Mouse (Mus musculus) gastrocnemius, adult 18-20 months (tissue): Measurements from ENCODE around the gene Serpina12. TPM values are rescaled to one million over a fixed set of nuclear protein-coding genes. Genes with fewer than 3 reads are reported as not detected.

ENCODE experiments used
- DNase-seq: peaks from one replicate; pipeline ENCODE4 v3.0.0; 2021; ENCODE audit warnings: low spot score
- total RNA-seq, 2 experiments: library from RNA; stranded (reverse); gene quantifications; 2 replicates each; pipeline ENCODE4 v1.2.3; 2021

Serpina12 gene
- total RNA-seq, 2 experiments from 2014 or later = not detected

DNA sequence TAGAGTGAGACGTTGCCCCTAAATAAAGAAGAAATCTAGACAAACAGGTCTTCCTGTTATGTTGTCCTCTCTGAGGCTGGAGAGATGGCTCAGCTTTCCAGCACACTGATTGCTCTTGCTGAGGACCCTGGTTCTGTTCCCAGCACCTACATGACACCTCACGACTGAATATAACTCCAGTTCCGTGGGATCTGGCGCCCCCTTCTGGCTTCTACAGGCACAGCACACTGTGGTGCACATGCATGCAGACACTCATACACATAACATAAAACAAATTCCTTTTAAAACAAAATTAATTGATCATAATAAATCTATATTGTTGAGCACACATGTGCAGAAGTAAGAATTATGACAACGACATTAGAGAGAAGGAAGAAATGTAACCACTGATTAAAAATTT, 39.6 kb downstream of the Serpina12 start:
- no peak for DNase-seq

GRCm38 (mm10) chr12:104003238-104003612, 41.0 kb downstream of the Serpina12 start:
- DNase-seq = no peak

DNA sequence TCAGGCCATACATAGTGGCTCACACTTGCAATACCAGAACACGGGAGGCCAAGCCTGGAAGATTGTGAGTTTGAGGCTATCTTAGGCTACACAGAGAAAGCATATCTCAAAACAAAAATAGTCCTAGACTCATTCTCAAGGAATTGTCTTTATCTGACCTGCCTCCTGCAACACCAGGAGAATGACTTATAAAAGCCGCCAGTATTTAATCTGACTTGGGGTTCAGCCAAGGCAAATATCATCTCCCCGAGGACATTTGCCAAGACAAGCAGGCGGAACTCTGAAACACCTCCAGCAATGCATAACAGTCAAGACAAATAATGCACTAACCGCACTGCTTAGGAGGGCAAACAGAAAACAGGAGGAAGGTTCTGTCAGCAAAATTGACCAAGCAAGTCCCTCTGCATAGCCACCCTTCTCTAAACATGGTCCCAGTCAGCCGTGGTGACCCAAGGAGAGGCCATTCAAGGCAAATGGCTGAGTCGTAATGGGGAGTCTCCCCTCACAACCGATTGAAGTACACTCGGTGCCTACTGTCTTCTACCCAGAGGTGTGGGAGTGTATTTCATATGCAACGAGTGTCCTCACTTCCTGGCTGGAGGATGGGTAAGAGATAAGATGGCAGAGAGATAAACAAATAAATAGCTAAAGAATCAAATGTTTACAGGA, 41.5 kb downstream of the Serpina12 start:
- peak; percentile 15 for DNase-seq

DNA sequence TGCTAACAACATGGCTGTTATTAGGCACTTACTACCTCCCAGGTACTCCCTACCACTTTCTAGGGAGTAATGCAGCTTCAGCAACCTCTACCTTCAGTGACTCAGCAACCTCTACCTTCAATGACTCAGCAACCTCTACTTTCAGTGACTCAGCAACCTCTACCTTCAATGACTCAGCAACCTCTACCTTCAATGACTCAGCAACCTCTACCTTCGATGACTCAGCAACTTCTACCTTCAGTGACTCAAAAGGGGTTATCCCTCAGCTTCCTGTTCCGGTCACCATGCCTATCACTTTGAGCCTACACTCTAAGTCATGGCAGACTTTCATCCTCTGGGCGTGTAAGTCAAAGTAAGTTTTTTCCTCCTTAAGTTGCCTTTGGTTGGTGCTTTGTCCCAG, 43.6 kb downstream of the Serpina12 start:
- DNase-seq = no peak

- DNase-seq = no peak
These were observed 44.6 kb downstream of the Serpina12 start for GRCm38 (mm10) chr12:103999611-104000010.

DNA sequence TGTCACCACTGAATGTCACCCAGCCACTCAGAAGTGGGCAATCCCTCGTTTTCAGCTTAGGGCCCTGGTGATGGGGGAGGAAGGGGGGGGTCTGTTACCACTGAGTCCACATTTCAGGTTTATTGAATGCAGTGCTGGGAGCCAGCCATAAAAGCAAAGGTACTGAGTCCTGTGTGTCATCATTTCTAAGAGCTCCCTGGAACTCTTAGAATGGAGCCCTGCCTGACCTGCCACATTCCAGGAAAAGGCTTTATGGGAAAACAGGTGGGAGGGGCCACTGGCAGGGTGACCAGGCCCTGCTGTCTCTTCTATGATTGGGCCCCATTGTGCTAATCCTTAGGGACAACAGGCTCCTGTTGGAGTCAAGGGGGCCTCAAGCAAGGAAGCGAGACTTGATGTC, 47.7 kb downstream of the Serpina12 start:
- DNase-seq = no peak

- peak; percentile 47 for DNase-seq
These were observed 48.8 kb downstream of the Serpina12 start for GRCm38 (mm10) chr12:103995292-103996072.

GRCm38 (mm10) chr12:103992945-103993344, 51.3 kb downstream of the Serpina12 start:
- no peak for DNase-seq

GRCm38 (mm10) chr12:103989857-103990256, 54.4 kb downstream of the Serpina12 start, which contains the start of gene Serpina11:
Serpina11 (minus strand) TSS chr12:103989957.
- DNase-seq = no peak

DNA sequence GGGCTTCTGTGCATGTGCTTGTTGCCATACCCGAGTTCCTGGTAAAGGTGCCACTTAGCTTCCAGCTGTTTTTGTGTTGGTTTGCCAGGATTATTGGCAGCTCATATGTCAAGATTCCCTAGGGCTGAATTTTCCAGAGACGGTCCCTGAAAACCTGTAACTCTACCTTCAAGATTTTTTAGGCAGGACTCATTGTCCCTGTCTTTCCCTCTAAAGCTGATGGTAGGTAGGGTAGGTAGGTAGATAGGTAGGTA, 54.8 kb downstream of the Serpina12 start:
- DNase-seq = no peak

DNA sequence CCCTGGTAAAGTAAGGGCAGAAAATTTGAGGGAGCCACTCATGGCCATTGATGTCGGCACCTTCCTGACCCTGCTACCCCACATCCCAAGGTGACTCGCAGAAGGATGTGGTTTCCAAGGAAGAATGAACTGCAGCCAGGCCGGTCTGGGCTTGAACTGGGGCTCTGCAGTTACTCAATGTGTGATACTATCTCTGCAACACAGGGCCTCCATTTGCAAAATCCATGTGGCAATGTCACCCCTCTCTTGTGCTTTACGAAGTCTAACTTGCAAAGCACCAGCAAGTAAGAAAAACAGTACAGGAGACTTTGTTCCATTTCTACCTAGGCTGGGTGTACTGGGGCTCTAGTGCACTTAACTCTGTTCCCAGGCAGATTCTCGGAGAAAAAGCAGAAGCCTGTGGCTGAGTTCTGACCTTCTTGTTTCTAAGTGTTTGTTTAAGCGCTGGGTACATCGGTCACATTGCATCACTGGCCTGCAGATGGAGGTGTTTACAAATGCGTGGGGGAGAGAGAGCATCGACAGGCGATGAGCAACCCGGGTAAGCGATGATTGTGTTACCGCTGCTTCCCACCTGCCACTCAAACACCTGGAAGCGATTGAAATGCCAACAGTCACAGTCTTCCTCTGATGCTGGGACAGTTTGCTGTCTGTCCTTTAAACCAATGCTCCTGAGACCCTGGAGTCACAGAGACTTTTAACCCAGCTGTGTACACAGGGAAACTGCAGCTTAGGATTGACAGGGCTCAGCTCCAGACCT, 55.3 kb downstream of the Serpina12 start:
- no peak for DNase-seq

GRCm38 (mm10) chr12:103985868-103986267, 58.4 kb downstream of the Serpina12 start:
- no peak for DNase-seq

GRCm38 (mm10) chr12:103984935-103985334, 59.3 kb downstream of the Serpina12 start:
- DNase-seq = no peak

GRCm38 (mm10) chr12:103981646-103982360, 62.4 kb downstream of the Serpina12 start:
- no peak for DNase-seq

Other genes starting within 250 kb of the Serpina12 start
- gene Serpina1b, start 214.1 kb downstream of the Serpina12 start, total RNA-seq = 1 to 10 TPM in 1 of 2 experiments, not detected in 1; 2.7 TPM
- under 1 TPM in 1 of 2 experiments, not detected in 1; 0.88 TPM for gene Serpina1a, start 180.9 kb downstream of the Serpina12 start, total RNA-seq
- gene Serpina1c, start 139.6 kb downstream of the Serpina12 start, total RNA-seq = under 1 TPM in 1 of 2 experiments, not detected in 1; 0.50 TPM
- gene Serpina1e, start 85.5 kb downstream of the Serpina12 start, total RNA-seq = under 1 TPM in 1 of 2 experiments, not detected in 1; 0.47 TPM
- gene Serpina11, start 54.5 kb downstream of the Serpina12 start, total RNA-seq = not detected
- not detected for gene Serpina9, start 30.7 kb downstream of the Serpina12 start, total RNA-seq
- gene Serpina5, start 56.7 kb upstream of the Serpina12 start, total RNA-seq = not detected
- gene Serpina3a, start 68.3 kb upstream of the Serpina12 start, total RNA-seq = not detected
- not detected for gene Serpina3b, start 83.6 kb upstream of the Serpina12 start, total RNA-seq
- gene Serpina3c, start 109.4 kb upstream of the Serpina12 start, total RNA-seq = 1 to 10 TPM; 1.5 to 1.8 TPM
- not detected for gene Serpina3f, start 170.1 kb upstream of the Serpina12 start, total RNA-seq
- gene Serpina3g, start 191.8 kb upstream of the Serpina12 start, total RNA-seq = under 1 TPM in 1 of 2 experiments, not detected in 1; 0.39 TPM
- not detected for gene Serpina3i, start 218.7 kb upstream of the Serpina12 start, total RNA-seq